Mouse (Mus musculus): ENCODE measurements around the gene Hsd11b1. TPM values are rescaled to one million over a fixed set of nuclear protein-coding genes. Genes with fewer than 3 reads are reported as not detected.

Gene Hsd11b1
- polyA plus RNA-seq, 1 experiment from 2014 or later: 0.87 TPM

DNA sequence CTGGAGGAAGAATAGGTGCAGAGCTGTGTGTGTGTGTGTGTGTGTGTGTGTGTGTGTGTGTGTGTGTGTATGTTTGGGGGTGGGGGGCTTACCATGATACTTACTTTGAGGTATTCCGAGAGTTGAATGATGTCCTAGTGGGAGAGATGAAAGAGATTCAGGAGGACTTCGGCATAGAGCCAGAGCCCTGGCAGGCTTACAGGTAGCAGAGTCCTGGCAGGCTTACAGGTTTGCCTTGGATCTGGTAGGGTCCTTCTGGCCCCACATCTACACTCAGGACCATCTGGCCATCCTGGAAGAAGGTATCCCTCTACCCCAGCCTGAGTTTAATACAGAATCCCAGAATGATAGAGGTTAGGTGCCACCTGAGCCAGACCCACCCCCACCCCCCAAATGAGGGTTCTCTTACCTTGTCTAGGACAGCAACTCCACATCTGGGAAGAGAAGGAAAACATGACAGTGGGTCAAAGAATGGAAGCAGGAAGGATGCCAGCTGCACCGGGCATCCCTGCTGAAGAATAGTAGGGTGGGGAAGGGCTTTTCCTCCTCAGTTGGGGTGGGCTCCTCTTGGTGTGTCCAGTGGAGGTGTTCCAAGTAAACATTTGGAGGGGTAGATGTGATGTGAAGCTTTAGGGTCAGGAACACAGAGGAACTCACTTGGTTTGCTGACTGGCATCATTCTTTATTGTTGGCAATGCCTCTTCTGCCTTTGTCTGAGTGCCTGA lies 69.3 kb downstream of the Hsd11b1 start:
- Histone ChIP-seq H3K27me3 (replicated peaks; ENCODE audit: control insufficient read depth, insufficient read depth, low read length) (no peaks in the 10 kb centered on the region), H3K9ac (ENCODE audit: low read length) (no peak overlapping the region), H3K36me3 (ENCODE audit: control insufficient read depth, insufficient read depth, low read length) (no peaks in the 10 kb centered on the region), H3K4me1 (replicated peaks; ENCODE audit: control insufficient read depth, insufficient read depth, low read length) (peaks cover 10% of the 10 kb centered on the region), H3K4me2 (ENCODE audit: low read length) (no peak overlapping the region), H3K27ac (ENCODE audit: low read depth) (no peak overlapping the region), H3K9me3 (ENCODE audit: control insufficient read depth, low read length) (no peaks in the 10 kb centered on the region), H3K4me3 (ENCODE audit: low read depth, low read length) (no peak overlapping the region)
- DNase-seq (ENCODE audit: low spot score): no peak
- ATAC-seq (replicated peaks; ENCODE audit: low FRiP score, low TSS enrichment, low read depth): no peak
- WGBS: 73% methylated on average over 3 of the region's 3 CpGs

DNA sequence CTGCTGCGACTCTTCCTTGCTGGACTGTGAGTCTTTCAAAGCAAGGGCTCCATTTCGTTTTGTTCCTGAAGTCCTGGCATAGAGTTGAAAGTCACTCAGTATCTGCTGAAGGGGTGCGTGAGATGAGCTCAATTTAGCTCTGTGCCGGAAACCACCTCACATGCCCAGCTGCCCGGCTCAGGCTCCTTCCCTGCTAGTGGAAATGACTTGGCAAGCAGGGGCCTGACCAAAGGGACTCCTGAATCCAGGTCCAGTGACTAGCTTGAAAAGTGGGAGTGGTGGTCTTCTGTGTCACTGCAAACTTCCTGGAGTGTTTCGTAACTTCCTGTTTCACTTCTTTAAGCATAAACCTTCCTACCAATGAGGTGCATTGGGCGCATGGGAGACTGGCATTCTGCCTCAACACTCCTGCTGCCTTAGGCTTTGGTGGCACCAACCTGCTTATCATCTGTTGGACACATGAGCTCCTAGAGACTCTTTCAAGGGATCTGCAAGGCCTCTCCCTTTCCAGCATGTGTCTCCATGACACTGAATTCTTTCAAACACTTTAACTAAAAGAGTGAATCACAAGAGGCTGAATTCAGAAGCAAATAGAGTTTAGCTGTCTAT lies 72.1 kb downstream of the Hsd11b1 start:
- no peak overlapping the region for H3K9ac ChIP-seq (ENCODE audit: low read length)
- H3K36me3 ChIP-seq (ENCODE audit: control insufficient read depth, insufficient read depth, low read length): no peaks in the 10 kb centered on the region
- H3K27ac ChIP-seq (ENCODE audit: low read depth): no peak overlapping the region
- peaks cover 25% of the 10 kb centered on the region for H3K4me1 ChIP-seq (replicated peaks; ENCODE audit: control insufficient read depth, insufficient read depth, low read length)
- no peaks in the 10 kb centered on the region for H3K9me3 ChIP-seq (ENCODE audit: control insufficient read depth, low read length)
- ATAC-seq (replicated peaks; ENCODE audit: low FRiP score, low TSS enrichment, low read depth): no peak
- H3K4me2 ChIP-seq (ENCODE audit: low read length): no peak overlapping the region
- H3K4me3 ChIP-seq (ENCODE audit: low read depth, low read length): no peak overlapping the region
- 83% methylated on average over 7 of the region's 7 CpGs for WGBS
- H3K27me3 ChIP-seq (replicated peaks; ENCODE audit: control insufficient read depth, insufficient read depth, low read length): no peaks in the 10 kb centered on the region
- DNase-seq (ENCODE audit: low spot score): no peak

DNA sequence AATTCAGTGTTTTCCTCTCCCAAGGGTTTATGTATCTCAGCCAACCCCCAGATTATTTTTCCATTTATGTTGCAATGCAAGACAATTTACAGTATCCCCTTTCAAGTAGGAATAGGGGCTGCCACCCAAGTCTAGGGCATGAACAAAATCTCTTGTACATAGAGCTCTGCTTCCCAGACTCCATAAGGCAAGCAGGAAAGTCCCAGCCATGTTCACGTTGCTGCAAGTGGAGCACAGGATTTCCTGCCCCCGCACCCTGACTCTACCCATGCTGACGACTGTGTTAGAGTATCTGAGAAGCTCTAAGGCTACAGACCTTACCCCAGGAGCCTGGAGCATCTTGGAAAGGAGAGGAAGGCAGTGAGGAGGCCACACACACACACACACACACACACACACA lies 74.1 kb downstream of the Hsd11b1 start:
- DNase-seq (ENCODE audit: low spot score) (no peak), ATAC-seq (replicated peaks; ENCODE audit: low FRiP score, low TSS enrichment, low read depth) (no peak)
- Histone ChIP-seq H3K27ac (ENCODE audit: low read depth) (peak overlapping the region; percentile 96), H3K4me3 (ENCODE audit: low read depth, low read length) (no peak overlapping the region), H3K9ac (ENCODE audit: low read length) (no peak overlapping the region), H3K4me2 (ENCODE audit: low read length) (peak overlapping the region; percentile 14; the same call in 1 of the 2 replicates), H3K27me3 (replicated peaks; ENCODE audit: control insufficient read depth, insufficient read depth, low read length) (no peaks in the 10 kb centered on the region), H3K9me3 (ENCODE audit: control insufficient read depth, low read length) (no peaks in the 10 kb centered on the region), H3K4me1 (replicated peaks; ENCODE audit: control insufficient read depth, insufficient read depth, low read length) (peaks cover 25% of the 10 kb centered on the region), H3K36me3 (ENCODE audit: control insufficient read depth, insufficient read depth, low read length) (no peaks in the 10 kb centered on the region)
- 22% methylated on average over 3 of the region's 3 CpGs for WGBS

DNA sequence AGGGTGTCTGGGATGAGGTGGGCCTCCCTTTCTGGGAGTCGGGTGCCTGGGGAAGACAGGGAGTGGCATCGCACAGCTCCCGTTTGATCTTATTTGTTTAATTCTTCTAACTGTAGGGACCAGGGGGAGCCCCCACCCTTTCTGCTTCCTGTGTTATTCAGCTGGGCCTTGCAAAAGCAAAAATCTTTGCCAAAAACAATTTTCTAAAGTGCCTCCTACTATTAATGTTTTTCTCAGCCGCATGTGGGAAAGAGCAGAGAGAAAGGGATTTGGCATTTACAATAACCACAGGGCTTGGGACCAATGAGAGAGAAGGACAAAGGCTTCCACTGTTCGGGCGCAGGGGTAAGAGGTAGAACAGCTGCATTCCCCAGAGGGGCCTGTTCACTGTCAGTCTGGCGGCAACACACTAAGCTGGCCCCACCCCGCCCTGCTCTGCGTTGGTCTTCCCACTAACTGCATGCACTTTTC lies 74.7 kb downstream of the Hsd11b1 start:
- Histone ChIP-seq H3K27ac (ENCODE audit: low read depth) (peak overlapping the region; percentile 96), H3K9ac (ENCODE audit: low read length) (0 out of 2 replicates have a peak overlapping the region, but pooled peaks have one; percentile 1), H3K4me1 (replicated peaks; ENCODE audit: control insufficient read depth, insufficient read depth, low read length) (peaks cover 25% of the 10 kb centered on the region), H3K4me2 (ENCODE audit: low read length) (peak overlapping the region; percentile 23; the same call in 1 of the 2 replicates), H3K4me3 (ENCODE audit: low read depth, low read length) (no peak overlapping the region), H3K27me3 (replicated peaks; ENCODE audit: control insufficient read depth, insufficient read depth, low read length) (no peaks in the 10 kb centered on the region), H3K36me3 (ENCODE audit: control insufficient read depth, insufficient read depth, low read length) (no peaks in the 10 kb centered on the region), H3K9me3 (ENCODE audit: control insufficient read depth, low read length) (no peaks in the 10 kb centered on the region)
- peak; percentile 82 for DNase-seq (ENCODE audit: low spot score)
- WGBS: 7% methylated on average over 9 of the region's 9 CpGs
- ATAC-seq (replicated peaks; ENCODE audit: low FRiP score, low TSS enrichment, low read depth): peak; percentile 98

GRCm38 (mm10) chr1:193188257-193188656 lies 75.6 kb downstream of the Hsd11b1 start:
- no peaks in the 10 kb centered on the region for H3K27me3 ChIP-seq (replicated peaks; ENCODE audit: control insufficient read depth, insufficient read depth, low read length)
- peaks cover 25% of the 10 kb centered on the region for H3K4me1 ChIP-seq (replicated peaks; ENCODE audit: control insufficient read depth, insufficient read depth, low read length)
- no peak for ATAC-seq (replicated peaks; ENCODE audit: low FRiP score, low TSS enrichment, low read depth)
- no peaks in the 10 kb centered on the region for H3K36me3 ChIP-seq (ENCODE audit: control insufficient read depth, insufficient read depth, low read length)
- 63% methylated on average over 6 of the region's 6 CpGs for WGBS
- H3K9me3 ChIP-seq (ENCODE audit: control insufficient read depth, low read length): no peaks in the 10 kb centered on the region
- H3K27ac ChIP-seq (ENCODE audit: low read depth): peak overlapping the region; percentile 96
- H3K4me2 ChIP-seq (ENCODE audit: low read length): no peak overlapping the region; the same call in 1 of the 2 replicates
- H3K9ac ChIP-seq (ENCODE audit: low read length): no peak overlapping the region
- no peak overlapping the region for H3K4me3 ChIP-seq (ENCODE audit: low read depth, low read length)
- DNase-seq (ENCODE audit: low spot score): no peak

- H3K9me3 ChIP-seq (ENCODE audit: control insufficient read depth, low read length): no peaks in the 10 kb centered on the region
- no peak overlapping the region for H3K4me2 ChIP-seq (ENCODE audit: low read length)
- no peak overlapping the region for H3K27ac ChIP-seq (ENCODE audit: low read depth)
- no peaks in the 10 kb centered on the region for H3K27me3 ChIP-seq (replicated peaks; ENCODE audit: control insufficient read depth, insufficient read depth, low read length)
- no peaks in the 10 kb centered on the region for H3K36me3 ChIP-seq (ENCODE audit: control insufficient read depth, insufficient read depth, low read length)
- peaks cover 5% of the 10 kb centered on the region; the same call in 1 of the 2 replicates for H3K4me1 ChIP-seq (replicated peaks; ENCODE audit: control insufficient read depth, insufficient read depth, low read length)
- 72% methylated on average over 3 of the region's 3 CpGs for WGBS
- H3K9ac ChIP-seq (ENCODE audit: low read length): no peak overlapping the region
- no peak overlapping the region for H3K4me3 ChIP-seq (ENCODE audit: low read depth, low read length)
- no peak for DNase-seq (ENCODE audit: low spot score)
- ATAC-seq (replicated peaks; ENCODE audit: low FRiP score, low TSS enrichment, low read depth): no peak
Observed at GRCm38 (mm10) chr1:193181104-193181503, 82.8 kb downstream of the Hsd11b1 start.

DNA sequence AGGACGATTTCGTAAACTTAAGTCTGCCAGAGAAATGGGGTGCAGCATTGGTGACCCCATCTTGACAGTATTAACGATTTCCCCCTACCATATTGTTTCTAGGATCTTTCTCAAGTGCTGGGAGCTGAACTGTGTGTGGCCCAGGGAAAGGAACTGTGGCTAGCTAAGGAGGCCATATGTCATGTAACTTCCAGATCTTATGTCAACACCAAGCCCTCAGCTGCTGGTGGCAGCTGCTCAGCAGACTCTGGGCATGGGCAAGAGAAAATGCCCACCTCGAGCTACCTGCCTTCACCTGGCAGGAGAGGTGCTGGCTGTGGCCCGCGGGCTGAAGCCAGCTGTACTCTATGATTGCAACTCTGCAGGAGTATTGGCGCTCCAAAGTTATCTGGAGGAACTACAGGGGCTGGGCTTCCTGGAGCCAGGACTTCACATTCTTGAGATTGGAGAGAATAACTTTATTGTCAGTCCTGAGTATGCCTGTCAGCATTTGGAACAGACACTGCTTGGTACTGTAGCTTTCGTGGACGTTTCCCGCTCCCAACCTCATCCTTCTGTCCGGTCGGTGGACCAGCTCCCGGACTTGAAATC lies 89.6 kb downstream of the Hsd11b1 start:
- Histone ChIP-seq H3K4me2 (ENCODE audit: low read length) (peak overlapping the region; percentile 71), H3K4me3 (ENCODE audit: low read depth, low read length) (peak overlapping the region; percentile 50), H3K9ac (ENCODE audit: low read length) (peak overlapping the region; percentile 65), H3K27ac (ENCODE audit: low read depth) (peak overlapping the region; percentile 81), H3K27me3 (replicated peaks; ENCODE audit: control insufficient read depth, insufficient read depth, low read length) (no peaks in the 10 kb centered on the region), H3K36me3 (ENCODE audit: control insufficient read depth, insufficient read depth, low read length) (no peaks in the 10 kb centered on the region), H3K9me3 (ENCODE audit: control insufficient read depth, low read length) (no peaks in the 10 kb centered on the region), H3K4me1 (replicated peaks; ENCODE audit: control insufficient read depth, insufficient read depth, low read length) (peaks cover 36% of the 10 kb centered on the region)
- DNase-seq (ENCODE audit: low spot score) (no peak), ATAC-seq (replicated peaks; ENCODE audit: low FRiP score, low TSS enrichment, low read depth) (no peak)
- 82% methylated on average over 13 of the region's 13 CpGs for WGBS

DNA sequence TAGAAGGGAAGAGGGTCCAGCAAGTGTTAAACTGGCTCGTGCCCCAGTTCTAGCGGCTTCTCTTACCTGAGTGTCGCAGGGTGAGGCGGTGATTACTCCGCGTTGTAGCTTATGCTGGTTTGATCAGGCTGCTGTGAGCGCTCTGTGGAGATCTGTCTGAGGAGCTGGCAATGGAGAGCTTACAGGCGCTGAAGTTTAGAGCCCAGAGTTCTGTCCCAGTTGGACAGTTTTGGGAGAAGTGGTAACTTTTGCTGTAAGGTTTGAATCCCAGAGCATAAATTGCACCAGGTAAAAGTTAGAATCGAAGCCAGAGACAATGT lies 90.1 kb downstream of the Hsd11b1 start:
- no peaks in the 10 kb centered on the region for H3K27me3 ChIP-seq (replicated peaks; ENCODE audit: control insufficient read depth, insufficient read depth, low read length)
- H3K9ac ChIP-seq (ENCODE audit: low read length): peak overlapping the region; percentile 65
- no peaks in the 10 kb centered on the region for H3K36me3 ChIP-seq (ENCODE audit: control insufficient read depth, insufficient read depth, low read length)
- H3K4me3 ChIP-seq (ENCODE audit: low read depth, low read length): peak overlapping the region; percentile 50
- no peaks in the 10 kb centered on the region for H3K9me3 ChIP-seq (ENCODE audit: control insufficient read depth, low read length)
- peaks cover 35% of the 10 kb centered on the region for H3K4me1 ChIP-seq (replicated peaks; ENCODE audit: control insufficient read depth, insufficient read depth, low read length)
- DNase-seq (ENCODE audit: low spot score) (no peak), ATAC-seq (replicated peaks; ENCODE audit: low FRiP score, low TSS enrichment, low read depth) (no peak; the same call in 1 of the 2 replicates)
- H3K27ac ChIP-seq (ENCODE audit: low read depth): peak overlapping the region; percentile 81
- peak overlapping the region; percentile 71 for H3K4me2 ChIP-seq (ENCODE audit: low read length)
- 15% methylated on average over 9 of the region's 9 CpGs for WGBS
